Mouse (Mus musculus) cerebral cortex, adult 2 months (tissue): Measurements from ENCODE around the gene Tcea2.

ENCODE experiments used
- WGBS: fragments of 180-500 bp; shearing (Covaris S2); methylation state at CpG from one replicate; pipeline ENCODE4 v1.1.7; 2018; 5-methylcytosine and 5-hydroxymethylcytosine counted together

Gene Tcea2

DNA sequence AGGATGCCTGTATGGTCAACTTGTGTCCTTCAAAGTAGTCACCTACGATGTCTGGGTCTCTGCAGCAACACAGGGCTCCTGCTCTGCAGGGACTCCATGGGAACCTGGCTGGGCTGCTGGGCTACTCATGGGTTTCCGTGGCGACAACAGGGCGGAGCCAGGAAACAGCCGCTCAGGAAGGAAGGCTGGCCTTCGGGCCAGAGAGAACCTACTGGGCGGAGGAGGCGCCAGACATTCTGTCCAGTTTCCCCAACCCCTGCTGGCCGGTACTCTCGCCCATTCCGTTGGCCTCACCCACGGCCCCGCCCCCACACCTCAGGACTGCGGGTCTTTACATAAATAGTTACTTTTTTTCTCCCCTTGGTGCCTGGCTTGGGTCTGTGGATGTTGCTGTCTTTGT, 4.7 kb upstream of the Tcea2 start:
- 7% methylated on average over 14 of the region's 14 CpGs for WGBS

DNA sequence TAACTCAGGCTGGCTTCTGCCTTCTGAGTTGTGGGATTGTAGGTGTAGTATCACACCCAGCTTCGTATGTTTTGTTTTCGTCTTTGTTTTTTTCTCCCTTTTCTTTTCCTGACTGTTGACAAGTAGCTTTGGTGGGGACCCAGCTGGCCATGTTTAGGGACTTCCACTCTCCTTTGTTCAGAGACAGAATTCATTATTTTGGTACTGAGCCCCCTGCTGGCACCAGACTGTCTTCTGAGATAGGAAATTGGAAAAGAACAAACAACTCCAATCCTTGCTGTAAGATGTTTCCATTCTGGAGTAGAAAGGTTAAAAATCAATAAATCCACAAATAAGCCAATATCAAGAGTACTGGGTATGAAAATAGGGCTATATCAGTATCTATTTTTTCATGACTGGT, 3.7 kb upstream of the Tcea2 start:
- 41% methylated on average over 2 of the region's 2 CpGs for WGBS

DNA sequence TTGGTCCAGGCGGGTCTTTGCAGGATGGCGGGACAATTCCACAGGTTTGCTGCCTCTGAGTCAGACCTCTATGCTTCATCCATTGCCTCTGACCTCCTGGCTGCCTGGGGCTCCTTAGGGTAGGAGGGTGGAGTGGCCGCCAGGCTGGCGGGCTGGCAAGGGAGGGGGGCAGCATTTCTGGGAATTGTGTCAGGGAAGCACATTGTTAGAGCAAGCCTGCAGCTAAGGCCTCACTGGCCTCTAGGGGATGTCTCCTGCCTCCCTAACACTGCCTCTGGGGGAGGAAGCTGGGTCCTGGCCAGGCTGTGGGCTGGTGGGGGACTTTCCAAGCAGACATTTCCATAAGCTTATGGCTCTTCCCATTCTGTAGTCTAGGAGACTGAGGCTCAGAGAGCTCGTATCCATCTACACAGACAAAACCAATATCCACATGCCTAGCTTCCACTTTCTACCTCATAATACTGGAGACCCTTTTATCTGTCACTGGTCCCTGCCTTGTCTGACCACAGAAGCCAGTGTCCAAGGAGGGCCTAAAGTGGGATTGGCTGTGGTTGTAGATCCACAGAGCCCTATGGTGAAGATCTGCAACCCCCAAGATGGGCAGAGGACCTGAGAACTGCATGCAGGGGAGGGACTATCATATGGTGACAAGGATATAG, 2.9 kb upstream of the Tcea2 start:
- 59% methylated on average over 5 of the region's 5 CpGs for WGBS

DNA sequence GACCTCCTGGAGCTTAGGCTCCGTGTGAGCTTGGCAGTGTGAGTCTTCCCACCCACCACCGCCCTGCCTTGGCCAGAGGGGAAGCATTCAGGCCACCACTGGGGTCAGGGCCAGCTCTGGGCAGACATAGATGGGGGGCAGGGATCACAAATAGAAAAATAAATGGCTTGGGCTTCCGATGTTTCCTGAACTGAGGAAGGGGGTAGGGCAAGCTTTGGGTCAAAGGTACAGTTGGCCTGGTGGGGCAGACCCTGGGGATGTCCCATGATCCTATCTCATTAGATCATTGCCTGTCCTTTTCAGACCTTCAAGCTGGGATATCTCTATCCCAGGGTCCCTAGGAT, 2.4 kb upstream of the Tcea2 start:
- WGBS, result 55% methylated on average over 3 of the region's 3 CpGs

DNA sequence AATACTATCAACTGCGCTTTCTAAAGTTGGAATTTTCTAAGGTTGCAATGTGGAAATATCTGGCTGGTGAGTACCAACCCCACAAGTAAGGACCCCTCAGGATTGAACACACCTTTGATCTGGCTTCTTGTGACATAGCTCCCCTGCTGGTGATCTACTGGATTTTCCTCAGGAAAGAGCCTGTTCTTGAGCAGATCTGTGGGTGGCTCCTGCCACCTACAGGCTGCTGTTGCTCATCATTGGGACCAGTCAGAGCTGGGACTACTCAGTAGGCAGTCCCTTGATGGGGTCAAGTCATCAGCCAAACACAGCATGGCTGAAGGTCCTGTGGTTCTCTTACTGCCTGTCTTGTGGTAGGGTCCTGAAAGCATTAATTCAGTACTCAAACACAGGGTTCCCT, 1.3 kb upstream of the Tcea2 start:
- WGBS, result 57% methylated on average over 1 of the region's 1 CpGs

DNA sequence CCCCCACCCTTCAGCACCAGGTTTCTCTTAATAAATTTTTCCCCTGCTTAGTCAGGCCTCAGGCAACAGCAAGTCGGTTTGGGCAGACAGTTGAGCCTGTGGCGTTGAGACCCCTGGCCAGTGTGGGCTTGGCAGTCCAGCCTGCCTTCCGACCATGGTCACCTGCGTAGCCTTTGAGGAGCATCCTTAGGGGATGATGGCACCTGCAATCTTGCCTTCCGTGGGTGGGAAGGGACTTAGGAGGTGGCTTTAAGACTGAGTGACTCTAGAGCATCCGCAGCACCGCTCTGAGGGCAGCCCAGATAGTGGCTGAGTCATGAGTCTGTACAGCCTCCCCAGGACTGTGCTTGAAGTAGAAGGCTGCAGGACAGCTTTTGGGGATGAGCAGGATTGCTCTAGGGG, 607 bp downstream of the Tcea2 start:
- 9% methylated on average over 7 of the region's 7 CpGs for WGBS

DNA sequence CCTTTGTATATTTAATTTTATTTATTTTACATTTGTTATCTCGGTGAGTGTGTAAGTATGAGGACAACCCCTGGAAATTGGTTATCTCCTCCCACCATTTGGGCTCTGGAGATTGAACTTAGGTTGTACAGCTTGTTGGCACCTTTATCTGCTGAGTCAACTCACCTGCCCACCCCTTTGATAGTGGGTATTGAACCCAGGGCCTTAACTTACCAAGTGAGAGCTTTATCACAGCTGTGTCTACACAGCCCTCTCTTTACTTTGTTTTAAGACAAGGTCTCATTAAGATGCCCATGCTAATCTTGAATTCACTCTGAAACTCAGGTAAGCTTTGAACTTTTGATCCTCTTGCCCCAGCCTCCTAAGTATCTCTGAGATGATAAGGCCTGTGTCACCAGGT, 1.9 kb downstream of the Tcea2 start:
- WGBS, result 81% methylated on average over 1 of the region's 1 CpGs

DNA sequence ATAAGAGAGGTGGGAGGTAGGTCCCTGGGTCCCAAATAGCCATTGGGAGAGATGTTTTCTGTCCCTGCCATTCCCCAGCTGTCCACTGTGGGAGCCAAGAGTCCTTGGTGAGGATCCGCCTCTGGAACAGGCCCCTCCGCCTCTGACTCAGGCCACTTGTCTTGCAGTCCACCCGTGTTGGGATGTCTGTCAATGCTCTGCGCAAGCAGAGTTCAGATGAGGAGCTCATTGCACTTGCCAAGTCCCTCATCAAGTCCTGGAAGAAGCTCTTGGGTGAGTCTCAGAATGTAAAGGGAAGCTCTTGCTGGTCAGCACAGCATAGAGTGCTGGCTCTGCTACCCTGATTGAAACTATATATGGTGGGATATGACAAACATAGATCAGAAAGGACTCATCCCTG, 3.3 kb downstream of the Tcea2 start:
- 66% methylated on average over 4 of the region's 4 CpGs for WGBS

DNA sequence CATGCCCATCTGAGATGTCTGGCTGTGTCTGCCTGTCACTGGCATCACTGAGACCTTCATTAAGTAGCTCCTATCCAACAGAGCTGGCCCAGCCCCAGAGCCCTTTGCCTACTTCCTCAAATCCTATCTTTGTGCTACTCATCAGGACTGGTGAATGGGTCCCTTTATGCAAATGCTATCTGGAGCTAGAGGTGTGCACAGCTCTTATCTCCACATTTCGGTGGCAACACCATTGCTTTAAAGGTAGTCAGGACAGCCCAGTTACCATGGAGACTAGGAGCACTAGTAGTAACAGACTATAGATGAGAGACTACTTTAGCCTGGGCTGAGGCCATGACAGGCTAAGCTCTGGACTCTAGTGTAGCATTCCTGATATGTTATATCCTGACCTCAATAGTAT, 4.6 kb downstream of the Tcea2 start:
- WGBS, result 69% methylated on average over 1 of the region's 1 CpGs

DNA sequence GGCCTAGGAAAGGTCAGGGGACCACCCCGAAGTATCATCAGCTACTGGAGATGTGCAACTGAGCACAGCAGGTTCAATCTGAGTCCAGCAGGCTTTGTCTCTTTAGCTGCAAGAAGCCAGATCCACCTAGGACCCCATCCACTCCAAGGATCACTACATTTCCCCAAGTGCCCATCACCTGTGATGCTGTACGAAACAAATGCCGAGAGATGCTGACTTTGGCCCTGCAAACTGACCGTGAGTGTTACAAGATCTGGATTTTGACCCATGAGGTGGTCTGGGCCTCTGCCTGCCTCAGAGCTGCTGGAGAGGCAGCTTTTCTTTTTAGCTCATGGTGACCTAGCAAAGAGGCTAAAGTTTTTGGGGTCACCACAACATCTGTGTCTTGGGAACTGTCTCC, 5.6 kb downstream of the Tcea2 start:
- WGBS, result 94% methylated on average over 4 of the region's 4 CpGs

DNA sequence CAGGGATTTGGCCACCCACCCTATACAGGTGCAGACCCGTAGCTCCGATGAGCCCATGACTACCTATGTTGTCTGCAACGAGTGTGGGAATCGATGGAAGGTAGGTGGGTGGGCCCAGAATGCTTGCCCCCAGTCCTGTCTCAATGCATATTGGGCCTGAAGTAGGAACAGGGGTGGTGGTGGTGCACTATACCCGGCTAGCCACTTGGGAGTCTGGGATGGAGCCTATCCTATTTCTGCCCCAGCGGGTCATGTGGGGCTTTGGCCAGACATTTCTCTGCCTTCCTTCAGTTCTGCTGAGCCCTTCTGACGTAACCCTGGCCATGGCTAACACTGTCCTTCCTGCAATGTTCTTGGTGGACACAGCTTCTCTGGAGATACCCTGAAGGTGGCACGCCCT, 7.5 kb downstream of the Tcea2 start:
- 96% methylated on average over 8 of the region's 8 CpGs for WGBS

DNA sequence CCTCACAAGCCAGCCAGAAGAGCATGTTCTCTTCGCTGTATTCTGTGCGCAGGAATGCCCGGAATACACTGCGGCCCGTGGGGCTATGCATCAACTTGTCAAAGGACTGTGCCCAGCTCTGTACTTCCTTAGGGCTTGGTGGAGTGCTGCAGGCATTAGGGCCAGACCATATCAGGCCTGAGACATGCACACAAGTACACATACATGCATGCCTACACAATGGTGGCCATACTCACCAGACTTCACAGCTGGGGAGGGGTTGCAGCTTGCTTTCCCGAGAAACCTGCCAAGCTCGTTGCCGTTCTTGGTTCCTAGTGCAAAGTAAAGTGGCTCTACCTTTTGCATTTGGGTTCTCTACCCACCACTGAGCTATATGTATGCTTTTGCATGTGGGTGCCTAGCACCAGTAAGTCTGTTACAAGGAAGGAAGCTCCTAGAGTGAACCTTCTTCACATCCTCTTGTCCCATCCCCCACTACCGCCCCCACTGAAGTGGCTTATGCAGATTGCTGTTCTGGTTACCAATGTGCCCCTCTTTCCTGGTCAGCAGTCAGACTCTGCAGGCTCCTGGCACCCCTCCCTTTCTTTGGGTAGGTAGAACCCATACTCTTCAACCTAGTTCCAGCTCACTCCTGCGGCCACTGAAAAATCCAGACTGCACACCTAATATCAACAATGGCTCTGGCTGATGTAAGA, 9.5 kb downstream of the Tcea2 start:
- WGBS, result 71% methylated on average over 10 of the region's 10 CpGs

DNA sequence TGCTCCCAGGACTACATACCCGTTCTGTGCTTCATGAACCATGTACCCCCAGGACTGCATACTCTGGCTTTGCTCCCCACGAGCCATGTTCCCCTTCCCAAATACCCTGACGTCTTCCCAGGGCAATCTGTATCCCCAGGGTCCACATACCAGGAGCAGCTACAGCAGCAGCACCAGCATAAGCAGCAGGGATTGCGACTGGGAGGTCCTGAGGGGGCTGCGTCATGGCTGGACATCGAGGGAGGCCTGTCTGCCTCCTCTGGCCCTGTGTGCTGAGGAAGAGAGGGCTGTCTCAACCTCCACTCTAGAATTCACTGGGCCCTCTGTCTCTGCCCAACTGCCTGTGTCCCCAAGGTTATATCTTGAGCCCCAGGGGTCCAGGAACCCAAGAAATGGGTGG, 11.0 kb downstream of the Tcea2 start:
- 91% methylated on average over 6 of the region's 6 CpGs for WGBS

DNA sequence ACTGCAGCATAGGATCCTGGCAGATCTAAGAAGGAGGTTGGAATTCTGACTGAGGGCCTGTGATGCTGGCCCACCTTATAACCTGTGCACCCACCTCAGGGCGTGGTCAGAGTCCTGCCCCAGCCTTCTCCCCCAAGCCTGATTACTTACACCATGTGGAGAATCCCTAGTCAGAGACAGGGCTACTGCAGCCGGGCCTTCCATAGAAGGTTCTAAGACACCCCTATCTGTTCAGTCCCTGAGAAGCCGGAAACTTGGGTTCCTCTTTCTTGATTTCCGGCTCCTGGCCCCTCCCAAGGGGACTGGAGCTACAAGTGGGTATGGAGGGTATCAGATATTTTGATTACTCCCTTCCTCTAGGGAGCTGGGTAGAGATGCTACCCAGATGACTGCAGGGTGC, 11.5 kb downstream of the Tcea2 start:
- WGBS, result 82% methylated on average over 4 of the region's 4 CpGs

DNA sequence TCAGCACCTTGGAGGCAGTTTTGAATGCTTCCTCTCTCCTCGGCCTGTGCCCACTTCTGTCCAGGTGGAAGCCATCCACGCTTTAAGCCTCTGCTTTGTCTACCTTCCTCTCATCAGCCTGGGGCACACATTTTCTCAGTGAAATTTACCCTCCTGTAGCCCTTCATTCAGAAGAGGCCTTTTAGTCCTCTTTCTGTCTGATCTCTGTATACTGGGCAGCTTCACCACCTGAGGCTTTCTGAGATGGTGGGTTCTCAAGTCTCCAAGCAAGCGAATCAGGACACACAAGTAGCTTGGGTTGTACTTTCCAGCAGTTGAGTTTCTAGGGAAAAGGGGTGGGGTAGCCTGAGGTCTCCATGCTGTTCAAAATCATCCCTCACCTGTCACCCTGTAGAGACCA, 12.2 kb downstream of the Tcea2 start:
- WGBS, result 80% methylated on average over 3 of the region's 3 CpGs

DNA sequence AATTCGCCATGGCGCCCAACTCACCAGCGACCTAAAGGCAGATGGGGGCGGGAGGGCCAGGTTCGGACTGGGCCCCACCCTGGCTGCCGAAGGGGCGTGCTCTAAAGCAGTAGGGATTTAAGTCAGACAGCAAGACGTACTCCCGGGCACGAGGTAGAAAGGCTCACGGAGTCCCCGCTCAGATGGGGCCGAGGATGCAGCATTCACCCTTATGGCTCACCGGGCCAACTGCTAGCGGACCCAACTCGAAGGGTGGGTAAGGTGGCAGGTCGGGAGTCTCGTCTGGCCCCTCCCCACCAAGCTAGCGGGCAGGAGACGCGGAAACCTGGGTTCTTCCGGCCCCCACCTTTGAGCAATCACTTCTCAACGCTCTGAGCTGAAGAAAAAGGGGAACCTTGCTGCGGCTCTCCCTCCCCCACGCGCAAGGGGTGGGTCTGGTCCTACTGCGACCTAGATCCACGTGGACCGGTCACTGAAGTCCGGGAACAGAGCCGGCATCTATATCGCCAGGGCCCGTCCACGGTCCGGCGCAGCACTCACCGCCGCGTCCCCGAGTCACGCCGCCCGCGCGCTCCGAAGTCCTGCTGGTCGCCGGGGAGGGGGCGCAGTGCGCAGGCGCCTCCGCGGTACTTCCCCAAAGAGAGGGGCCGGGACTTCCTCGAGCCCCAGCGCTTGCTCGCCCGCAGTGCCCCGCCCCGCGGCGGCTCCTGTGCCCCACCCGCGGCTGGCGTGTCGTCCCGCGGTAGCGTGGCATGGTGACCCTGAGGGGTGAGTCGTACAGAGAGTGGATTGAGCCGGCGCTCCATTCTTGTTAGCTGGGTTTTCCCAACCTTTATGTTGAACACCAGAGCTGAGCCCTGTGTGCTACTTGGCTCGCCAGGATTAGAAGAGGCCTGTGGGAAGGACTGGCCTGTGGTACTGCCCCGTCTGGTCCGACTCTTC, 13.5 kb downstream of the Tcea2 start, which contains the start of gene Rgs19:
Gene Rgs19 (minus strand): TSS at position 639 of the 942 bp plus-strand sequence.
- under 1% methylated on average over 70 of the region's 75 CpGs for WGBS

DNA sequence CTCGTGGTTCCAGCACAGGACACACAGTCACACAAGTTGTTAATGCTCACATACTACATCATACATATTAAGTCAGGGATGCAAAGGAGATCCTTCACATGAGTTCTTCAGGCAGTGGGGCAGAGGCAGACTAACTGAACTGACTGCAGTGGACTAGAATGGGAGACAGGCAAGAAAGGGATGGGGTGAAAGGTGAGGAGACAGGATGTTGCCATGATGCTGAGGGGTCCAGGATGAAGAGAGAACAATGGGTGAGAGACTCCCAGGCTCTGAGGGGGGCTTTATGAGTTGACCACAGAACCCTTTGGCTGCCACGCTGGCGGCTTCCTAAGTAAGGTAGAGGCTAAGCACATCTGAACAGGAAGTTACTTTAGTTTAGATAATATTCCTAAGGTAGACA, 14.5 kb downstream of the Tcea2 start:
- WGBS, result 90% methylated on average over 3 of the region's 3 CpGs

DNA sequence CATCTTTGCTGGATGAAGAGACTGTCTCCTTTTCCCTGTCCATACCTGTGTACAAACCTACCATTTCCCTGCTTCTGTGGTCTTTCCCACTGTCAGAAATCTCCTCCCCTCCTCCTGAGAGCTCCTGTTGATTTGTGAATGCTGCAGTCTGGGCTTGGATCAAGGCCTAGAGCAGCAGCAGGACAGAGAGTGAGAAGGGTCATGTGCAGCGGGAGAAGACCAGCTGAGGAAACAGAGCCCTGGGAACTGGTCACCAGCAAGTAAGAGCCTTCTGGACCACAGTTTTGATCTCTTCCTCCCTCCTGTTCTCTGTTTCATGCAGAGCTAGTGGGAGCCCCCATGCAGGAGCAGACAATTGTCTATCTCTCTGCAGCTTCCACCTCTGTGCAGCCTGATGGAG, 15.7 kb downstream of the Tcea2 start:
- WGBS, result 74% methylated on average over 1 of the region's 1 CpGs

DNA sequence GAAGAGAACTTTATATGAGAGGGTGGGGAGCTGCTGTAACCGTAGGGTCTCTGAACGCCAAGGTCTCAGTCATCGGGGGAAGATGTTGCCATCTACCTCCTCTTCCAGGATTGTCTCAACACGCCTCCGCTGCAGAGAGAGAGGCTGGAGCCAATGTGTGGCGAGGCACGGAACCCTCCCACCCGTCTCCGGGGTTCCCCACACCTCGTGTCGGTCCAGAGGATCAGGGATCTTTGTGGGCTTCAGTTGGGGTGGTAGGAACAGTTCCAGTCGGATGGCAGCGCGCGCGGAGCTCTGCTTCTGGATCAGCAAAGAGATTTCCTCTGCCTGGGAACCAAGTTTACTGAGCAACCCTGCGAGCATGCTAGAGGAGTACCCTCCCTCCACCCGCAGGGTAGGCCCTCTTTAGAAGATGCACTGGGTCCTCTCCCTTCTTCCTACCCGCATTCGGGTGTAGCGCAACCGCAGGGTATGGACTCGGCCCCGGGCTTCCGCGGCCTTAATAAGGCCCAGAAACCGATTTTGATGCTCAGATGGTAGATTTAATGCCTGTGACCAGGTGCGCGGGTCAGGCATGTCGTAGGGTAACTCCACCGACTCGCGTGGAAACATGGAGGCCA, 16.8 kb downstream of the Tcea2 start:
- WGBS, result 77% methylated on average over 33 of the region's 33 CpGs

DNA sequence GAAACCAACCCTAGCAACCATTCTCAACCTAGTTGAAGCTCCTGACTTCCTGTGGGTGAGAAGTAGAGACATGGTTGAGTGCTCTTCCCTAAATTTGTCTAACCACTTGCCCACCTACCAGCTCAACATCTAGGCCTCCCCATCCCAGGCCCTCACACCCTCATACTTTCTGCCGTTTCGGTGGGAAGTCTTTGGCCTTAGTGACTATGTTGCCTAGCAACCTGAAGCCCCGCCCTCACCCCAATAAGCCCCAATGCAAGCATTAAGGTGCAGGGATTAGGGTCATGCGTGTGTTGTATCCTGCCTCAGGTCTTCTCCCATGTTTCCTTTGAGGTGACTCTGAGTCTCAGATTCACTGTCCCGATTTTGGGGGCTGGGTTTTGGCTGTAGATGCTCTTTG, 18.1 kb downstream of the Tcea2 start, which contains the start of gene Lkaaear1:
Gene Lkaaear1 (minus strand): TSS at position 202 of the 400 bp plus-strand sequence.
- 56% methylated on average over 5 of the region's 5 CpGs for WGBS

DNA sequence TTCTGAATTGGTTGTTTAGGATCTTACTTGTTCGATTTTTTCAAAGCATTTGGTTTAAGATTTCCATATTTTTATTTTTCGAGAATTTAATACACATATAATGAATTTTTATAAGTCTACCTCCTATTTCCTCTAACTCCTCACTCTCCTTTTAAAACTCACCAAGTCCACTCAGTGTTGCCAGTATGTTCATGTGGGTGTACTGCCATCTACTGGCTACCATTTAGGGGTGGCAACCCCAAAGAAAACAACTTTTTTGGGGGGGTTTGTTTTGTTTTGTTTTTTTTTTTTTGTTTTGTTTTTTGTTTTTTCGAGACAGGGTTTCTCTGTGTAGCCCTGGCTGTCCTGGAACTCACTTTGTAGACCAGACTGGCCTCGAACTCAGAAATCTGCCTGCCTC, 26.6 kb downstream of the Tcea2 start:
- 44% methylated on average over 4 of the region's 4 CpGs for WGBS

DNA sequence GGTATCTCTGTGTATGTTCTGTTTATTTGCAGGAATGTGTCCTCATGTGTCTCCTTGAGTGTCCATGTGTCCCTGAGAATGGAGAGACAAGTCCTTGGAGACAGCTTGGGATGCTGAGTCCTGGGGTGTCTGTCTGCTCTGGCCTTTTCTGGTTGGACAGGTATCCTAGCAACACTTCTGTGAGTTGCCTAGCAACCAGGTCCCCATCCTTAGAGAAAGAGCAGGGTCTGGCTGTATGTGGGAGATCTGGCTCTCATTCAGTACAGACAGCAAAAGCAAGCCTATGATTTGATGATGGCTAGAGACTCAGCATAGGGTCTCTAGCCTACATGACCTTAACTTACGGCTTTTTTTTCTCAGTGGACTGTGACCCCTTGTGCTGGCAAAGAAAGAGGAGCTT, 33.6 kb downstream of the Tcea2 start:
- 54% methylated on average over 1 of the region's 1 CpGs for WGBS
